Mouse (Mus musculus) liver, adult 2 months (tissue): ENCODE measurements at regions not wholly inside any gene's neighbourhood (a gene's known extent, or its start where the extent isn't known, plus 50 kb on each side); places are given as distances from the start of the nearest gene placed in this dataset.
A peak's percentile ranks its signal among the peaks of the same experiment; 100 is the strongest.

ENCODE experiments used
- DNase-seq: peaks from one replicate; pipeline ENCODE4 v3.0.0-alpha.2; 2011; ENCODE audit warnings: low read depth, low spot score; ENCODE audit errors: extremely low read depth
- H3K27ac ChIP-seq: fragments of 200-500 bp; replicated peaks from 2 replicates; pipeline ENCODE4 v1.5.1; 2012; ENCODE audit warnings: low read depth, mild to moderate bottlenecking, control low read depth, inconsistent platforms, low read length; ENCODE audit not compliant: insufficient read depth
- H3K27me3 ChIP-seq: fragments of 200-500 bp; 2 replicates; pipeline ENCODE4 v1.6.1; 2012; ENCODE audit warnings: mild to moderate bottlenecking, moderate library complexity, low read length, inconsistent platforms; ENCODE audit not compliant: control insufficient read depth, insufficient read depth
- H3K36me3 ChIP-seq: fragments of 200-500 bp; 2 replicates; pipeline ENCODE4 v1.6.1; 2012; ENCODE audit warnings: low read length, inconsistent platforms; ENCODE audit not compliant: control insufficient read depth, insufficient read depth
- H3K4me1 ChIP-seq: fragments of 200-500 bp; 2 replicates; pipeline ENCODE4 v1.6.1; 2011; ENCODE audit warnings: low read length; ENCODE audit not compliant: control insufficient read depth, insufficient read depth
- H3K4me3 ChIP-seq: fragments of 200-500 bp; 2 replicates; pipeline ENCODE4 v1.5.1; 2011; ENCODE audit warnings: low read depth, mild to moderate bottlenecking, control low read depth, low read length, moderate library complexity; ENCODE audit not compliant: insufficient read depth
- H3K79me2 ChIP-seq: fragments of 200-500 bp; 2 replicates; pipeline ENCODE4 v1.6.1; 2012; ENCODE audit warnings: inconsistent platforms, mild to moderate bottlenecking, low read length, moderate library complexity; ENCODE audit not compliant: control insufficient read depth, insufficient read depth
- H3K9ac ChIP-seq: fragments of 200-500 bp; 2 replicates; pipeline ENCODE4 v1.6.1; 2012; ENCODE audit warnings: low read depth, mild to moderate bottlenecking, control low read depth, inconsistent platforms, low read length
- CTCF ChIP-seq: fragments of 200-500 bp; IDR thresholded peaks from 2 replicates; pipeline ENCODE4 v1.5.1; 2011; ENCODE audit warnings: low read depth, low read length, control low read depth
- POLR2A ChIP-seq: fragments of 200-500 bp; IDR thresholded peaks from 2 replicates; pipeline ENCODE4 v1.6.1; 2011; ENCODE audit warnings: low read length, control low read depth; ENCODE audit not compliant: insufficient read depth; ENCODE audit errors: extremely low read depth
- WGBS: fragments of 180-500 bp; shearing (Covaris S2); methylation state at CpG from one replicate; pipeline ENCODE4 v1.1.7; 2018; 5-methylcytosine and 5-hydroxymethylcytosine counted together

DNA sequence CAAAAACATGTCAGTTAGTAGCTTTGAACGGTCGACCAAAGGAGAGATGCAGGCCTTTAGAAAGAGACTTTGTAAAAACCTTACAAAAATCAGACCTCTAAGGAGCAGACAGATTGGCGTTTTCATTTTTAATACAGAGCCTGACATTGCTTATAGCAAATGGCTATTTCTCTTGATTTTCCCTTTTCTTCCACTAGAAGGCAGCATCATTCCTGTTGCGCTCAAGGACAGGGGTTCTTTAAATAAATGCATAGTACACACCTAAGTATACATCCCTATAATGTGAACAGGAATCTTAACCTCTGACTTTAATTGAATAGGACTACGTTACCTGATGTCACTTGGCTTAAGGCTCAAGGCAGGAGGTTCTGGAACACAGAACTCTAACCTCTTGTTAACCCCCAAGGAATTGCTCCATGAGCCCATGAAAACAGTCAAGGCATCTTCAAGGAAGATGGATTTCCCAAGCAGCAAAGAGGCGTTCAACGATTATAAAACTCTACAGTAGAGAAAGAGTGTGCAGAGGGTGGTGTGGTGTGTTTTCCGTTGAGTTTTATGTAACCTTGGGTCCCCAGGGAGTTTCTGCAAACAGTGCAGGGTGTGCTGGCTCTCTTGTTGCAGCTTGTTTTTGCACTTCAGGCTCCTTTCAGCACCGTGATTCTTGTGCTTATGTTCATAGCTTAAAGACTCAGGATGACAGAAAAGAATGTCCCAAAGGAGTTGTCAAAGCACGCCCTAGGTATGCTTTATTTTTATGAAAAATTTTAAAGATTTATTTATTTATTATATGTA is 124.1 kb upstream of the Zfp648 start:
- peak; percentile 32 for DNase-seq
- Histone ChIP-seq H3K27ac (no peak overlapping the region), H3K4me3 (no peak overlapping the region), H3K27me3 (no peaks in the 10 kb centered on the region), H3K36me3 (no peaks in the 10 kb centered on the region), H3K79me2 (no peaks in the 10 kb centered on the region), H3K9ac (no peak overlapping the region), H3K4me1 (no peaks in the 10 kb centered on the region; the same call in 1 of the 2 replicates)
- TF ChIP-seq CTCF (no peak; the same call in 1 of the 2 replicates), POLR2A (no peak)
- WGBS: 73% methylated on average over 10 of the region's 10 CpGs

DNA sequence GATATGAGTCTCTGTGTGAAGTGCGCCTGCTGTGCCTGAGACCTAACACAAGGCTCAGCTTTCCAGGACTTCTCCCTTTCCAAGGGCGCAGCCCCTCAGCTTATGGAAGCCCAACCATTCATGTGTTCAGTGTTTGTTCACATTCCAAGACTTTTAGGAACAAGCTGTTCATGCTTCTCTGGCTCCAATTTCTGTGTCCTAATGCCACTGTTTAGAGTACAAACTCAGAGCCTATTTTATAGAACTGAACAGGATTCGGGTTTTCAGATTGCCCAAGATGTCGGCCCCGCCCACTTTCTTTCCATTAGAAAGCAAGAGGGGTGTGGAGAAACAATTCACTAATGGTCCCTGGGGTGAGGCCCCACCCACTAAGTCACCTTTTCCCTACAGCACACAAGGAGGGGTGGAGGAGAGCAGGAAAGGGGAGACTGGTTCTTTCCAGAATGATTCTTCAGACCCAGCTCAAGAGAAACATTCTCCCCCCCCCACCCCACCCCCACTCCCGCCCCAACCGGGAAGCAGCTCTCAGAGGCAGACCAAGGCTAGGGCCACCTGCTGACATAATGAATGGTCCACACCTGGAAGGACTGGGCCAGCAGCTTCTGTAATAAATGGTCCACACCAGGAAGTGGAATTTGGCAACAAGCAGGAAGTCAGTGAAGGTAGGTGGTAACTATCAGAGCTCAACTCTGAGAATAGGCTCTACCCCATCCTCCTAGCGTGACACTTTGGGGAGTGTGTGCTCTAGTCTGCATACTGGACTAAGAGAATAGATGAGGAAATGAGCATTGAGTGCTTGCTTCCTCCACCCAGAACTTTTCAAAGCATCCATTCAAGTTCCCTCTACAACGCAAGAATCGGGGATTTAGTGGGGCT is 120.2 kb upstream of the Zfp648 start:
- WGBS: 80% methylated on average over 10 of the region's 10 CpGs
- no peaks in the 10 kb centered on the region for H3K36me3 ChIP-seq
- DNase-seq: no peak

DNA sequence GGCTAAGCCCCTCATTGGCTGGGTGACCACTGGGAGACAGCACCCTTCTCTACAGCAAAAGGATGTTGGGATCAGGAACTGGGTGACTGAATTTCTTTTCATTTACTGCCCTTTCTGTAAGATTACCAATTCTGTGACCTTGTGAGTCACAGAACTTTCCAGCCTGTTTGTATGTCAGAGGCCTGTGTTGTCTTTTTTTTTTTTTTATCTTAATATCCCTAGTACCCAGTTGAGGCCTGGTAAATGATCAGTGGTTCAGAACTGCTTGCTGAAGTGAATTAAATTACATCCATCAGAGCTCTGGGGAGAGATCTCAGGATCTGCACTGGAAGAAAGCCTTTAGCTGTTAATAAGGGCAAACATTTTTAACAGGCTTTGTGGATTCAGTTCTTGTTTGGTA is 114.8 kb upstream of the Zfp648 start:
- Histone ChIP-seq H3K79me2 (no peaks in the 10 kb centered on the region), H3K4me1 (peaks cover 4% of the 10 kb centered on the region; the same call in 1 of the 2 replicates), H3K27me3 (no peaks in the 10 kb centered on the region), H3K27ac (no peak overlapping the region), H3K36me3 (no peaks in the 10 kb centered on the region), H3K4me3 (no peak overlapping the region), H3K9ac (no peak overlapping the region)
- TF ChIP-seq CTCF: no peak
- TF ChIP-seq POLR2A: no peak
- DNase-seq: no peak

More for the DNA sequence above, 120.2 kb upstream of the Zfp648 start:
- Histone ChIP-seq H3K79me2 (no peaks in the 10 kb centered on the region), H3K27me3 (no peaks in the 10 kb centered on the region), H3K4me1 (no peaks in the 10 kb centered on the region; the same call in 1 of the 2 replicates), H3K27ac (no peak overlapping the region), H3K4me3 (no peak overlapping the region), H3K9ac (no peak overlapping the region)
- TF ChIP-seq CTCF (no peak), POLR2A (no peak)

DNA sequence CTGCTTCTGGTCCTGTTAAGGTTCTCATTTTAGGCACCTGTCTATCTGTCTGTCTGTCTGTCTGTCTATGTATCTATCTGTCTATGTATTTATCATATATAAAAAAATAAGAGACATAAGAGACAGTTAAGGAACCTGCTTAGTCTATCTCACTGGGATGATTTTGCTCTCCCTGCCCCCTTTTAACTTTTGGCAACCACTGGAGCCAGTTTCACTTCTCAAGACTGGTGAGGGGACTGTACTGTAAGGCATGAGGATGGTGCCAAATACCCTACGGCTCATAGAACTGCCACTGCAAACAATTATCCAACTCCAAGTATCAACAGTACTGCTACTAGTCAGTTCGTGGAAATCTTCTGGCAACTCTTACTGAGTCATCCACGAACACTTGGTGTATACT is 111.2 kb upstream of the Zfp648 start:
- no peak for DNase-seq
- peaks cover 4% of the 10 kb centered on the region; the same call in 1 of the 2 replicates for H3K4me1 ChIP-seq
- TF ChIP-seq CTCF (no peak), POLR2A (no peak)
- H3K27ac ChIP-seq: no peak overlapping the region
- no peak overlapping the region for H3K4me3 ChIP-seq
- no peaks in the 10 kb centered on the region for H3K27me3 ChIP-seq
- H3K36me3 ChIP-seq: no peaks in the 10 kb centered on the region
- 67% methylated on average over 3 of the region's 3 CpGs for WGBS
- no peaks in the 10 kb centered on the region for H3K79me2 ChIP-seq
- no peak overlapping the region for H3K9ac ChIP-seq

DNA sequence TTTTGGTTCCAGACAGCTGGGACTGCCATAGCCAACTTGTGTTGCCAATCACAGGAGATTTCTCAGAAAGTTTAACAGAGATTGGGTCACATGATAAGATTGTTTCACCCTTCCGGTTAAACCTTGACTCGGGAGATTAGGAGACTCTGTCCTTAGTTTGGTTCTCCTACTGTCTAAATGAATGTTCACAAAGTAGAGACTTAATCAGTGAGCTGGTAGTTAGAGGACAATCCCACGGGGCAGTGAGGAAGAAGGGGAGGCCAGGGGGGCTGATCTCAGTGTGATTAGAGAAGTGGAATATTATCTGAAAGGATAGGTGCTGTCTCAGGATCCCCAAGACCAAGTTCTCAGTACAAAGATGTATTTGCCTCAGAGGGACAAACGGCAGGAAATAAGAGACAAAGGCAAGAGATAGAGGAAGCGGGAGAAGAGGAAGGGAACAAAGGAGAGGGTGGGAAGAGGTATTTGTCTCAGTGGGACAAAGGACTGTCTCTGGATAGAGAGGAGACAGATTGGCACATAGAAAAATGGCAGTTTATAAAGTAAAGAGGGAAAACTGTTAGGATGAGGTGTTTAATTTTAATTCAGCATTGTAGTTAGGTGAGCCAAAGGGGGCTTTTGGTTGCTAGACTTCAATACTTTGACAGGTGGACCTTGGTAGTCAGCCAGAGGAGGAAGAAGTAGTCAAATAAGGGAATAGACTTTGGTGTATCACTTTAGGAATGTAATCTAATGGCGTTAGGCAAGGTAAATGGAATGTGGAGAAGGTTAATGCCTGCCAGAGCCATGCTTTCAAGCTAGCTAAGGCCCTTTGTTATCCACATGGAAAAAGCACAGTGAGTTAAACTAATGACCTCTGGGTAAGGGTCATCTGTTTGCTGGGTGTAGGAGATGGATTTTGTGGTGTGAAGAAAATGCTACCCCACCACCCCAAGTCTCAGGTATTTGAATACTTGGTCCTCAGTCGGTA is 110.2 kb upstream of the Zfp648 start:
- Histone ChIP-seq H3K36me3 (no peaks in the 10 kb centered on the region), H3K4me1 (peaks cover 4% of the 10 kb centered on the region; the same call in 1 of the 2 replicates), H3K79me2 (no peaks in the 10 kb centered on the region), H3K9ac (no peak overlapping the region), H3K4me3 (no peak overlapping the region), H3K27ac (no peak overlapping the region), H3K27me3 (no peaks in the 10 kb centered on the region)
- no peak for TF ChIP-seq POLR2A
- no peak for TF ChIP-seq CTCF
- 52% methylated on average over 7 of the region's 7 CpGs for WGBS
- DNase-seq: no peak
